Mouse (Mus musculus) layer of hippocampus, postnatal 25 days (tissue): ENCODE data around the gene Rtkn2. TPM values are rescaled to one million over a fixed set of nuclear protein-coding genes. Genes with fewer than 3 reads are reported as not detected.

Experiments
- DNase-seq, 2 experiments: peaks; one replicate each; pipeline ENCODE4 v3.0.0; 2022; ENCODE audit warnings: mixed read lengths in 2 of 2, low spot score in 1 of 2; ENCODE audit errors: extremely low spot score in 1 of 2
- total RNA-seq, 2 experiments: library from RNA; stranded (reverse); gene quantifications; 2 replicates each; pipeline ENCODE4 v1.2.3; 2021

Rtkn2 gene
- 1 to 10 TPM; 4.7 to 6.5 TPM for total RNA-seq

GRCm38 (mm10) chr10:67979401-67980157 lies at the start of gene Rtkn2:
TSS of gene Rtkn2 (plus strand) at chr10:67979570.
- DNase-seq: peak; percentile 73 to 79

GRCm38 (mm10) chr10:67931328-67931727 lies 48.0 kb upstream of the Rtkn2 start:
- DNase-seq: no peak

DNA sequence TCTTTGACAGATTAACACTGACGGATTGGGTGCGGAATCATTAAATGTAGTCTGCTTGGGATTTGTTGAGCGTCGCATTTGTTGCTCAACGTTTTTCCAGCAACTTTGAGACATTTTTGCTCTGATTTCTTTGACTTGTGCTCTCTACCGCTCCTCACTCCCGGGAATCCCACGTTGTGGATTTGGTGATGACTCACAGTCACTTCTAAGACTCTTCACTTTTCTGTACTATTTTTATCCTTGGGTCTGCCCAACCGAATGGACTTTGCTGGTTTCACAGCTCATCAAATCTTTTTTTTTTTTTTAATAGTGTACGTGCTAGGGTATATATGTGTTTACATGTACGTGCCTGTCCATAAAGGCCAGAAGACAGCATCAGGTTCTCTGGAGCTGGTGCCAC lies 46.6 kb upstream of the Rtkn2 start:
- no peak for DNase-seq

GRCm38 (mm10) chr10:67936944-67937343 lies 42.4 kb upstream of the Rtkn2 start:
- no peak for DNase-seq

GRCm38 (mm10) chr10:67937775-67938174 lies 41.6 kb upstream of the Rtkn2 start:
- no peak for DNase-seq

DNA sequence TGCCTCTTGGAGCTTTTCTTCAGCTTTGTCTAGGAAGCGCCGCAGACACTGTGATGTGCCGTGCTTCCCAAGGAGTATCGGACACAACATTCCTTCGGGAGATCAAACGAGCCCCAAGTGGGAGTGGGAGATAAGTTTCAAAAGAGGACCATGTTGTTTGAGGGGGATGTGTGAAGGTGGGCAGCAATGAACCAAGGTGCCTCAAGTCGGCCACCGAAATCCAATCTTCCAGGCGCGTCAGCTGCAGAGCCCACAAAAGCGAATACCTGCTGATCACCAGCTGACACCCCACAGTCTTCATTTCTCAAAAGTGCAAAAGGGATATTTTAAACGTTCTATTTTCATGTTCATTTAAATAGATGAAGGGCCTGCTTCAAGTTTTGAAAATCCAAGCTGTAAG lies 39.8 kb upstream of the Rtkn2 start:
- DNase-seq: no peak

- DNase-seq: no peak
These were observed 35.9 kb upstream of the Rtkn2 start for GRCm38 (mm10) chr10:67943513-67943912.

- no peak for DNase-seq
These were observed 29.2 kb upstream of the Rtkn2 start for GRCm38 (mm10) chr10:67950059-67950748.

DNA sequence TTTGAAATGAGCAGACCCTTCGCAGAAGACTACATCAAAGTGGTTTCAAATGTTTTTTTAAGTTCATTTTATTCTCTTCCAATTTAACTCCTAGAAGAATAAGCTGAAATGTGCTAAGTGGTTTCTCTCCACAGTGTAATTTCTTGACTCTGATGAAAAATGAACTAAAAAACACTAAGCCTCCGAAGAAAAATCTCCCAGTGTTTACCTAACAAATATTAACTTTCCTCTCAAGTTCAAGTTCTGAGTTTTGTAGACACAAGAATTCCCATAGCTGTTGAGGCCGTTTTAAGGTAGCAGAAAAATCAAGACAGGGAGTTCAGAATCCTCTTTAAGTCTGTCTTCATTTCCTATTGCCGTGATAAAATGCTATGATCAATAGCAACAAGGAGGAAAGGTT lies 27.7 kb upstream of the Rtkn2 start:
- DNase-seq: no peak

GRCm38 (mm10) chr10:67955982-67956381 lies 23.4 kb upstream of the Rtkn2 start:
- DNase-seq: no peak

DNA sequence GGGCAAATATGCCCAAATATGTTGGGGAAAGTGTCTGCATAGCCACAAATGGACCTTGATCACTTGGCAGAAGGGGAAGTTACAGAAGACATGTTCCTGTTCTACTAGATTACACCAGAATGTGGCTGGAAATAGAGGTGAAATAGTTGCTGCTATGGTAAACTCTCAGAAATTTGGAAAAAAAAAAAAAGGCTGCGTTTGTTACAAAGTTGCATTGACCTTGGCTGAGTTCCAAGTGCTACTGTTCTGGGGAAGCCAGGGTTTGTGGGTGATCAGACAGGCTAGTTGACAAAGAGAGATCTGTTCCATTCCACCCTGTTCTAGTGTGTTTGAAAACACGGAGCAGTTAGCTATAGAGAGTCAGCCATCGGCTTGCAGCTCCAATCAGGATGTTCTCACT lies 19.4 kb upstream of the Rtkn2 start:
- DNase-seq: no peak

DNA sequence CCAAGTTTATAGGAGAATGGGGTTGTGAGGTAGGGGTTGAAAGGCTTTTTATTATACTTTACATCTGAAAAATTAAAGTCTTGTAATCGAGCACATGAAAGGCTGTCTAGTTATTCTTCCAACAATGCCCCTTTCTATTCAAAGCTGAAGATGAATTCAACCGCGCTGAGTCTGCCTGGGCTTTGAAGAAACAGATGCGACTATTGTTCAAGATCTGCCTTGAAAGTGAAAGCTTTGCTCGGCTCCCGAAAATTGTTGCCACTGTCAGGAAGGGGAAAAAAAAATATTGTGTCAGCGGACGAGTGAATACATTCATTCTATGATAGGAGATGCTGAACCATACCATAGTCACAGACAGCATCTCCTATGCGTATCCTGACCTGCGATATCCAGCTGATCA lies 16.9 kb upstream of the Rtkn2 start:
- no peak for DNase-seq

- no peak for DNase-seq
These were observed 15.3 kb upstream of the Rtkn2 start for GRCm38 (mm10) chr10:67964060-67964459.

DNA sequence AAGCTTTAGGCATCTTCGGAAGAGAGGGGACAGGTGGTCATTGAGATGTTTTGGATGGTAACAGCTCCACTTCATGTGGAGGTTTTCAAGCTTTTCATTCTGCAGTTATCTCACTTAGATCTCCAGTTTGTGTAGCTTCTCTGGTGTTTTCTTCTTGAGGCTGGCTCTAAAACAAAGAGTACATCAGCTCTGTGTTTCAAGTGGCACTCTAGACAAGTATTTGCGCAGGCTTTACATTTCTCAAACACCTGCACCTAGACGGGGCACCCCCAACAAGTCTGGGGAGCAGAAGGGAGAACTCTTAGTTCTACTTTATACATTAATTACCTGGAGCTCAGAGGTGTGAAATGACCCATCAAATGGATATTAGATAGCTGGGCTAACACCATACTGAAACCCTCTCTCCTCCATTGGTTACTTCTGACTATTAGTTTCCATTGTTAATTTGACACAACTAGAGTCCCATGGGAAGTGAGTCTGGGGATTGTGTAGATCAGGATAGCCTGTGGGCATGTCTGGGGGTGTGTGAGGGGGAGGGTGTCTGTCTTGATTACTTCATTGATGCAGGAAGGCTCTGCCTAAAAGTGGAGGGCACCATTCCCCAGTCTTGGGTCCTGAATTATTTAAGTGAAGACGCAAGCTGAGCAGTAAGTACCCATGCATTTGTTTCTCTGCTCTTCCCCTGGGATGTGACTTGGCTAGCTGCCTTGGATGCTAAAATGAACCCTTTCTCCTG lies 14.0 kb upstream of the Rtkn2 start:
- DNase-seq: no peak

DNA sequence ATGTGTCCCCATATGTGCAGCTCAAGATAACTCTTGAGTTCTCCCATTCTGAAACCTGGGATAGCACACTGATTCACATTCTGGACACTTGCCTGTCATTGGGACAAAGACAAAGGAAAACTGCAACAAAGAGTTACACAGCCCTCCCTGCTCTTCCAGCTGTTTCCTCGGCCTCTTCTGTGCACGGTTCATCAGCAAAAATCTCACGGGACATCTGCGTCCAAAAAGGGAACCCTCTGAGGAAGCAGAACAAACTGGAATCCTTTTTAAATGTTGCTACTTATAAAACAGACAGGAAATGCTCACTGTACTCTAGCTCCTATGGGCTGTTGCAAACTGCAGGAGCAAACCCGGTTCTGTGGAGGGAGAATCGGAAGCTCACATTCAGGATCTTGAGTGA lies 13.3 kb upstream of the Rtkn2 start:
- no peak for DNase-seq

GRCm38 (mm10) chr10:67966983-67967382 lies 12.4 kb upstream of the Rtkn2 start:
- DNase-seq: no peak

DNA sequence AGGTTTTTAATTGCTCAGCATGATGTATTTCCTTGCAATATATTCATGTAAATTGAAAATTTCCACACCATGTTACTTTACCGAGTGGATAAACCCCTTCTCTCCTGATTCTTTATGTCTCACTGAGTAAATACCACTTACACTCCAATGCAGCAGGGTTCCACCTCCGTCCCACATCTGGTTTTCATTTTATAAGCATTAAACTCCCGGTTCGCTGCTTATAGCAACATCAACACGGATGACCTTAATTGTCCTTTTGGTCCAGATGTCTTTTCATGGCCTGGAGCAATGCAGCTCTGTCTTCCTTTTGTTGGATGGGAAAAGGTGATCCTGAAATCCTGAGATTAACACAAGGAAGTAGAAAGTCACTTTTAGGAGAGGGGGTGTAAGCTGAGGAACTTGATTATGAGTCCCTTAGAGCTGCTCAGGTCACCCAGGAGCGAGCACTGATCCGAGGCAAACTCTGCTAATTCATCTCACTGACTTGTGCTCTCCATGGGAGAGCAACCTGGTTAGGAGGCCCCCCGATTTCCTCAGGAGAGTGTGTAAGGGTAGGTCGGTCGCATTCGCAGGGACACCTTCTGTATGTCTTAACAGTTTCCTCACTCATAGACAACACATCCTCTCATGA lies 8.1 kb upstream of the Rtkn2 start:
- no peak for DNase-seq

DNA sequence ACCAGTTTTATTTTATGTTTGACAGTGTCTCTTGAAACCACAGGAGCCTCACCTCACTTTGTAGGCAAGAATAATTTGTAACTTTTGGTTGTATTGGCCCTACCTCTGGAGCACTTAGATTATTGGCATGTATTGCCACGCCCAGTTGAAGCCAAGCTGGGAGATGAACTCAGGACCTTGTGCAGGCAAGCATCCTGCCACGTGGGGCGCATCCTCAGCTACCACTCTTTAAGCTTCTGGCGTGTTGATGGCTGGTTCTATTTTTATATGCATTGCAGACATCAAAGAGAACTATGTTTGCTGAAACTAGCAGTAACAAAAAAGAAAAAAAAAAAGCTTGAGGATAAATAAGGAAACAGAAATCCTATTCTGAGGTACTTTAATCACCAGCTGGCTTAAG lies 2.1 kb upstream of the Rtkn2 start:
- DNase-seq: no peak

GRCm38 (mm10) chr10:67983776-67984175 lies 4.4 kb downstream of the Rtkn2 start:
- DNase-seq: no peak

- peak in 1 of 2 experiments; percentile 53 for DNase-seq
These were observed 5.0 kb downstream of the Rtkn2 start for GRCm38 (mm10) chr10:67984271-67984943.
